Mouse (Mus musculus) heart, embryonic 14.5 days (tissue): Measurements from ENCODE around the gene Mindy2. TPM values are rescaled to one million over a fixed set of nuclear protein-coding genes. Genes with fewer than 3 reads are reported as not detected.

Source experiments
- ATAC-seq: fragments of 200-750 bp; cut with Nextera tagmentation; 2 replicates; pipeline ENCODE4 v1.8.0; 2017; ENCODE audit warnings: low read depth, moderate TSS enrichment; ENCODE audit not compliant: insufficient number of reproducible peaks, insufficient read depth, low FRiP score
- H3K27ac ChIP-seq, 2 experiments: fragments of 200-500 bp in 1 of 2; fragments of 300-500 bp in 1 of 2; sonication (generic) in 1 of 2; replicated peaks in 1 of 2; 2 replicates each; pipeline ENCODE4 v1.5.1; 2012 to 2014; ENCODE audit warnings: low read depth in 2 of 2, low read length in 2 of 2, control low read depth in 1 of 2, mild to moderate bottlenecking in 1 of 2, mixed read lengths in 1 of 2; ENCODE audit not compliant: control insufficient read depth in 1 of 2, insufficient read depth in 1 of 2
- H3K27me3 ChIP-seq: fragments of 300-500 bp; sonication (generic); 2 replicates; pipeline ENCODE4 v1.6.1; 2014; ENCODE audit warnings: mild to moderate bottlenecking, low read length, control low read depth; ENCODE audit not compliant: control insufficient read depth, insufficient read depth
- H3K36me3 ChIP-seq: fragments of 300-500 bp; sonication (generic); 2 replicates; pipeline ENCODE4 v1.6.1; 2014; ENCODE audit warnings: mild to moderate bottlenecking, control low read depth, low read length, mixed read lengths; ENCODE audit not compliant: control insufficient read depth, insufficient read depth
- H3K4me1 ChIP-seq, 2 experiments: fragments of 200-500 bp in 1 of 2; fragments of 300-500 bp in 1 of 2; sonication (generic) in 1 of 2; 2 replicates each; pipeline ENCODE4 v1.6.1; 2012 to 2014; ENCODE audit warnings: low read length in 2 of 2, control low read depth in 1 of 2, mixed read lengths in 1 of 2; ENCODE audit not compliant: control insufficient read depth in 2 of 2, insufficient read depth in 2 of 2
- H3K4me2 ChIP-seq: fragments of 300-500 bp; sonication (generic); 2 replicates; pipeline ENCODE4 v1.6.1; 2014; ENCODE audit warnings: mild to moderate bottlenecking, low read length
- H3K4me3 ChIP-seq, 2 experiments: fragments of 200-500 bp in 1 of 2; fragments of 300-500 bp in 1 of 2; sonication (generic) in 1 of 2; 2 replicates each; pipeline ENCODE4 v1.5.1; 2012 to 2014; ENCODE audit warnings: low read length in 2 of 2, mild to moderate bottlenecking in 2 of 2, control low read depth in 1 of 2, low read depth in 1 of 2, moderate library complexity in 1 of 2; ENCODE audit not compliant: control insufficient read depth in 1 of 2, insufficient read depth in 1 of 2
- H3K9ac ChIP-seq: fragments of 300-500 bp; sonication (generic); 2 replicates; pipeline ENCODE4 v1.6.1; 2014; ENCODE audit warnings: mild to moderate bottlenecking, low read length
- H3K9me3 ChIP-seq: fragments of 300-500 bp; sonication (generic); 2 replicates; pipeline ENCODE4 v1.6.1; 2016; ENCODE audit warnings: low read length, control low read depth; ENCODE audit not compliant: control insufficient read depth
- WGBS: fragments of 180-500 bp; shearing (Covaris S2); extraction: QIAGEN DNeasy Blood & Tissue Kit; methylation state at CpG from one replicate; pipeline ENCODE4 v1.1.7; 2014; 5-methylcytosine and 5-hydroxymethylcytosine counted together
- polyA plus RNA-seq: library from polyadenylated mRNA; unstranded; fragments of >200 nt; fragmentation: Nextera tagmentation; extraction: Ambion mirVana; gene quantifications from 2 replicates; pipeline ENCODE4 v1.2.1, GENCODE M21; 2014

The Mindy2 gene
- polyA plus RNA-seq, 1 experiment from 2014 or later = 15.9 TPM

DNA sequence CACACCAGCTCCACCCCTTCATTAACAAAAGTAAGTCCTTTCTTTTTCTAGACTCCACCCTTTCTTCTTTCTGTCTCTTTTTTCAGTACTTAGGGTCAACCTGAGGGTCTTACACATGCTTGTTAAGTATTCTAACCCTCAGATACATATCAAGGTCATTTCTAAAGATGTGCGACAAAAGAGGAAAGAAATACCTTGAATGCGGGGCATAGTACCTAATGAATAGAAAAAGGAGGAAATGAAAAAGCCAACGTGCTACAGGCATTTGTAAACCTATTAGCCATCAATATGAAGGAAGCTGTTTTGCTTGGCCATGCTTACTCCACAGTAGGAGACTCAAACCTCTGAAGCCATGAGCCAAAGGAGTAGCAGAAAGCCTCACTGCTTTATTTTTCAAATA lies 33.0 kb upstream of the Mindy2 start:
- no peaks in the 10 kb centered on the region for H3K27me3 ChIP-seq
- H3K4me2 ChIP-seq = no peak overlapping the region
- no peak overlapping the region for H3K27ac ChIP-seq
- no peak overlapping the region for H3K9ac ChIP-seq
- no peaks in the 10 kb centered on the region for H3K9me3 ChIP-seq
- ATAC-seq = no peak
- peaks cover 2 to 44% of the 10 kb centered on the region in 2 experiments; a peak in 3 of 4 replicates for H3K4me1 ChIP-seq
- 76% methylated on average over 3 of the region's 3 CpGs for WGBS
- no peaks in the 10 kb centered on the region for H3K36me3 ChIP-seq
- H3K4me3 ChIP-seq = no peak overlapping the region

DNA sequence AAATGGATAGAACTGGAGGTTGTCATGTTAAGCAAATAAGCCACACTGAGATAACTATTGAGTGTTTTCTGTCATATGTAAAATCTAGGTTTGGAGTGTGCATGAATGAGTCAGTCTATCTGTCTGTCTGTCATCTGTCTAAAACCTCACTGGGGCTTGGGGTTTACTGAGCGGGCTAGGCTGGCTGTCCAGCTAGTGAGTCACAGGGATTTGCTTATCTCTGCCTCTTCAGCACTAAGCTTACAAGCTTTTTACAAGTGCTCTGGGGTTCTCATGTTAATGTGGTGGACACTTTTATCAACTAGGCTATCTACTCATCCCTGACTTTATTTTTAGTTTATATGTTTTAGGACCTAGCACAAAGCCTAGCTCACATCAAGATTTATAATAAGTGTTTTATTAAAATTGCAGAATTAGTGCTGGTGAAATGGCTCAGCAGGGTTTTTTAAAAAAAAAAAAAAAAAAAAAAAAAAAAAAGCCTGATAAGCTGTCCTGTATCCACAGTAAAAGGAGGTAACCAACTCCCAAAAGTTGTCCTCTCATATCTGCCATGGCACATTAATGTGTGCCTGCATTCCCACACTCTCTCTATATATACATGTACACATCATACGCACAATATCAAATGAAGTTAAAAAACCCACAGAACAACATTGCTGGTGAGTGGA lies 31.5 kb upstream of the Mindy2 start:
- no peak for ATAC-seq
- Histone ChIP-seq H3K9ac (no peak overlapping the region), H3K4me2 (peak overlapping the region; percentile 23; the same call in 1 of the 2 replicates), H3K27ac (no peak overlapping the region), H3K9me3 (no peaks in the 10 kb centered on the region), H3K36me3 (no peaks in the 10 kb centered on the region), H3K4me3 (no peak overlapping the region), H3K4me1 (peaks cover 2 to 46% of the 10 kb centered on the region in 2 experiments; a peak in 3 of 4 replicates), H3K27me3 (no peaks in the 10 kb centered on the region)
- WGBS = 35% methylated on average over 2 of the region's 2 CpGs

- Histone ChIP-seq H3K4me2 (no peak overlapping the region; the same call in 1 of the 2 replicates), H3K9me3 (no peaks in the 10 kb centered on the region), H3K27me3 (no peaks in the 10 kb centered on the region), H3K36me3 (no peaks in the 10 kb centered on the region), H3K27ac (no peak overlapping the region), H3K4me3 (no peak overlapping the region), H3K4me1 (peaks cover 0 to 38% of the 10 kb centered on the region in 2 experiments; a peak in 2 of 4 replicates), H3K9ac (no peak overlapping the region)
- WGBS = 31% methylated on average over 1 of the region's 1 CpGs
- ATAC-seq = no peak
These were observed 25.2 kb upstream of the Mindy2 start for GRCm38 (mm10) chr9:70682202-70682601.

GRCm38 (mm10) chr9:70679132-70680091 lies 22.4 kb upstream of the Mindy2 start:
- Histone ChIP-seq H3K36me3 (no peaks in the 10 kb centered on the region), H3K9me3 (no peaks in the 10 kb centered on the region), H3K4me3 (peak overlapping the region; percentile 84 to 97), H3K27me3 (no peaks in the 10 kb centered on the region), H3K27ac (peak overlapping the region; percentile 87 to 97), H3K4me2 (peak overlapping the region; percentile 81), H3K9ac (peak overlapping the region; percentile 97), H3K4me1 (peaks cover 0 to 22% of the 10 kb centered on the region in 2 experiments; a peak in 2 of 4 replicates)
- WGBS = under 1% methylated on average over 85 of the region's 103 CpGs
- ATAC-seq = peak; percentile 68

DNA sequence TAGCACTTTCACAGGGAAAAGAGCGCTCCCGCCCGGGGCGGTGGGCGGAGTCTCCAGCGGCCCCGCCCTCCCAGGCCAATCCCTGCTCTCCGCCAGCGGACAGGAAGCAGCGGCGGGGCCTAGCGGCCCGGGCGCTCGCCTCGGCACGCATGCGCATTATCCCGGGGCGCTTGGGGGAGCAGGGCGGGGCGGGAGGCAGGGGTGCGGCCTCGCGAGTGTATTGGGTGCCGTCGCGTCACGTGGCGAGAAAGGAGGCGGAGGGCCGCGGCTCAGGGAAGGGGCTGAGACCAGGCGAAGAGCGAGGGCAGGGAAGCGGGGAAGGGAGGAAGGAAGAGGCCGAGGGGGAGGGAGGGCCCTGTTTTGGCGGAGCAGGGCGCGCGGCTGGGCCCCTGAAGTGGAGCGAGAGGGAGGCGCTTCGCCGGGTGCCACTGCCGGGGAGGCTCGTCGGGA lies 21.7 kb upstream of the Mindy2 start, which contains the start of gene Adam10:
Gene Adam10, plus strand, starts transcription at position 316 of the 450 bp plus-strand sequence.
- under 1% methylated on average over 48 of the region's 48 CpGs for WGBS
- ATAC-seq = peak; percentile 99
- H3K4me1 ChIP-seq = peaks cover 0 to 22% of the 10 kb centered on the region in 2 experiments; a peak in 2 of 4 replicates
- H3K36me3 ChIP-seq = no peaks in the 10 kb centered on the region
- H3K27me3 ChIP-seq = no peaks in the 10 kb centered on the region
- peak within 1 kb of the TSS; percentile 81 for H3K4me2 ChIP-seq
- no peaks in the 10 kb centered on the region for H3K9me3 ChIP-seq
- peak within 1 kb of the TSS; percentile 84 to 97 for H3K4me3 ChIP-seq
- peak within 1 kb of the TSS; percentile 87 to 97 for H3K27ac ChIP-seq
- peak within 1 kb of the TSS; percentile 97 for H3K9ac ChIP-seq

DNA sequence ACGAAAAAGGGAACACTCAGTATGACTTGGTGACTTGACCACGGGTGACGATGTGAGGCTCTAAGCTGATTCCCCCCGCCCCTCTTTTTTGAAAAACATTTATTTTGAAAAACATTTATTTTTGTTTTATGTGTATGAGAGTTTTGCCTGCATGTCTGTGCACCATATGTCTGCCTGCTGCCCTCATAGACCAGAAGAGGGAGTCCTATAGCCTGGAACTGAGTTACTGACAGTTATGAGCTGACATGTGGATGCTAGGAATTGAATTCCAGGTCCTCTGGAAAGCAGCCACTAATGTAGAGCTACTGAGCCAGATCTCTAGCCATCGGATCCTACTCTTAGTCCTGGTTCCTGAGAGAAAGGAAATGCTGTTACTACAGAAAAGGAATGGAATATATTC lies 19.0 kb upstream of the Mindy2 start:
- Histone ChIP-seq H3K9me3 (no peaks in the 10 kb centered on the region), H3K9ac (no peak overlapping the region), H3K4me1 (peaks cover 0 to 6% of the 10 kb centered on the region in 2 experiments; a peak in 1 of 4 replicates), H3K27me3 (no peaks in the 10 kb centered on the region), H3K4me3 (no peak overlapping the region), H3K27ac (no peak overlapping the region), H3K4me2 (no peak overlapping the region), H3K36me3 (no peaks in the 10 kb centered on the region)
- 82% methylated on average over 5 of the region's 5 CpGs for WGBS
- no peak for ATAC-seq

DNA sequence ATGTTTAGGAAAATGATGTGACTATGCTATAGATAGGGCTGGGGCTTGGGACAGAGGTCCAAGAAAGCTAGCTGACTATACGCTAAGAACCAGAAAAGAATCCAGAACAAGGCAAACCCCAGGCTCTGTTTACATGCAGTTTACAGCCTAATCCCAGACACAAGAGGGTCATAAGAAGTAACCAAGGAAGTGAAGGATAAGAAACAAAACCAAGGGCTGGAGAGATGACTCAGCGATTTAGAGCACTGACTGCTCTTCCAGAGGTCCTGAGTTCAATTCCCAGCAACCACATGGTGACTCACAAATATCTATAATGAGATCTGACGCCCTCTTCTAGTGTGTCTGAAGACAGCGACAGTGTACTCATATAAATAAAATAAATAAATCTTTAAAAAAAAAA lies 18.1 kb upstream of the Mindy2 start:
- ATAC-seq = no peak
- no peaks in the 10 kb centered on the region for H3K27me3 ChIP-seq
- H3K9ac ChIP-seq = no peak overlapping the region
- 0 out of 4 replicates have a peak, but pooled peaks cover 0 to 3% of the 10 kb centered on the region in 2 experiments for H3K4me1 ChIP-seq
- no peak overlapping the region for H3K4me3 ChIP-seq
- H3K4me2 ChIP-seq = no peak overlapping the region
- no peaks in the 10 kb centered on the region for H3K9me3 ChIP-seq
- no peak overlapping the region for H3K27ac ChIP-seq
- WGBS = 74% methylated on average over 4 of the region's 4 CpGs
- no peaks in the 10 kb centered on the region for H3K36me3 ChIP-seq
